Mouse (Mus musculus) embryonic facial prominence, embryonic 11.5 days (tissue): ENCODE results near the gene Hrh1. TPM values are rescaled to one million over a fixed set of nuclear protein-coding genes. Genes with fewer than 3 reads are reported as not detected.
"Not testable (repeated sequence)": the region's sequence is repeated elsewhere in the genome, so short reads cannot be mapped to it uniquely, and the experiment has no call there.

Source experiments
- ATAC-seq: fragments of 200-750 bp; cut with Nextera tagmentation; replicated peaks from 2 replicates; pipeline ENCODE4 v1.8.0; 2017; ENCODE audit warnings: low read depth; ENCODE audit not compliant: insufficient number of reproducible peaks, low FRiP score, low TSS enrichment
- DNase-seq: peaks from one replicate; pipeline ENCODE4 v3.0.0-alpha.2; 2015; ENCODE audit warnings: low spot score
- H3K27ac ChIP-seq: fragments of 300-500 bp; sonication (generic); replicated peaks from 2 replicates; pipeline ENCODE4 v1.5.1; 2014; ENCODE audit warnings: mild to moderate bottlenecking, low read depth, low read length, control low read depth
- H3K27me3 ChIP-seq: fragments of 300-500 bp; sonication (generic); 2 replicates; pipeline ENCODE4 v1.6.1; 2014; ENCODE audit warnings: mild to moderate bottlenecking, low read length, moderate library complexity, mixed read lengths; ENCODE audit not compliant: control insufficient read depth, insufficient read depth
- H3K36me3 ChIP-seq: fragments of 300-500 bp; sonication (generic); replicated peaks from 2 replicates; pipeline ENCODE4 v1.6.1; 2014; ENCODE audit warnings: low read depth, mild to moderate bottlenecking, low read length, moderate library complexity, mixed read lengths; ENCODE audit not compliant: control insufficient read depth, insufficient read depth
- H3K4me1 ChIP-seq: fragments of 300-500 bp; sonication (generic); 2 replicates; pipeline ENCODE4 v1.6.1; 2014; ENCODE audit warnings: low read length, mixed read lengths; ENCODE audit not compliant: control insufficient read depth, insufficient read depth
- H3K4me2 ChIP-seq: fragments of 300-500 bp; sonication (generic); 2 replicates; pipeline ENCODE4 v1.6.1; 2014; ENCODE audit warnings: low read depth, mild to moderate bottlenecking, control low read depth, low read length, moderate library complexity
- H3K4me3 ChIP-seq: fragments of 300-500 bp; sonication (generic); 2 replicates; pipeline ENCODE4 v1.5.1; 2014; ENCODE audit warnings: low read depth, low read length, control low read depth
- H3K9ac ChIP-seq: fragments of 300-500 bp; sonication (generic); replicated peaks from 2 replicates; pipeline ENCODE4 v1.6.1; 2014; ENCODE audit warnings: mild to moderate bottlenecking, control low read depth, low read length
- H3K9me3 ChIP-seq: fragments of 300-500 bp; sonication (generic); replicated peaks from 2 replicates; pipeline ENCODE4 v1.6.1; 2016; ENCODE audit warnings: mild to moderate bottlenecking, low read length, inconsistent platforms, mixed read lengths; ENCODE audit not compliant: control insufficient read depth
- WGBS: fragments of 180-500 bp; shearing (Covaris S2); extraction: QIAGEN DNeasy Blood & Tissue Kit; methylation state at CpG from one replicate; pipeline ENCODE4 v1.1.7; 2014; 5-methylcytosine and 5-hydroxymethylcytosine counted together
- polyA plus RNA-seq: library from polyadenylated mRNA; unstranded; fragments of >200 nt; fragmentation: Nextera tagmentation; extraction: Ambion mirVana; gene quantifications from 2 replicates; pipeline ENCODE4 v1.2.1, GENCODE M21; 2014

The Hrh1 gene
- polyA plus RNA-seq, 1 experiment from 2014 or later: 0.20 TPM

- not testable (repeated sequence) for H3K27ac ChIP-seq, H3K9me3 ChIP-seq, H3K9ac ChIP-seq, H3K4me3 ChIP-seq, H3K36me3 ChIP-seq, ATAC-seq, H3K27me3 ChIP-seq, DNase-seq, H3K4me1 ChIP-seq, H3K4me2 ChIP-seq
- WGBS: 26% methylated on average over 7 of the region's 12 CpGs
These were observed 97.3 kb downstream of the Hrh1 start for GRCm38 (mm10) chr6:114494987-114495386.

GRCm38 (mm10) chr6:114514038-114514437 is 116.3 kb downstream of the Hrh1 start:
- ATAC-seq, H3K27ac ChIP-seq, H3K9me3 ChIP-seq, H3K4me2 ChIP-seq, H3K4me1 ChIP-seq, H3K27me3 ChIP-seq, H3K9ac ChIP-seq, H3K4me3 ChIP-seq, H3K36me3 ChIP-seq: not testable (repeated sequence)
- WGBS: 12% methylated on average over 15 of the region's 17 CpGs
- DNase-seq: peak; percentile 4

- no CpG with 5 or more reads among the region's 12 CpGs for WGBS
- not testable (repeated sequence) for DNase-seq, H3K27ac ChIP-seq, H3K4me2 ChIP-seq, H3K9ac ChIP-seq, H3K4me1 ChIP-seq, H3K27me3 ChIP-seq, H3K36me3 ChIP-seq, ATAC-seq, H3K9me3 ChIP-seq, H3K4me3 ChIP-seq
These were observed 131.0 kb downstream of the Hrh1 start for GRCm38 (mm10) chr6:114528709-114529108.

Other genes with a start within 250 kb of the Hrh1 start
- 2.7 and 3.0 TPM in 2 replicates for gene Slc6a1, start 115.3 kb upstream of the Hrh1 start, polyA plus RNA-seq
- 14.6 and 16.7 TPM in 2 replicates for gene Atg7, start 245.2 kb downstream of the Hrh1 start, polyA plus RNA-seq